Mouse (Mus musculus) ES-Bruce4 (cell line): ENCODE data around the gene Hoxa5.

ENCODE experiments used
- CTCF ChIP-seq: IDR thresholded peaks from one replicate; pipeline ENCODE4 v1.8.1; 2011; ENCODE audit warnings: low read depth, low read length
- EP300 ChIP-seq: IDR thresholded peaks from 2 replicates; pipeline ENCODE4 v1.6.1; 2011; ENCODE audit warnings: low read depth, low read length; ENCODE audit not compliant: insufficient read depth
- POLR2A ChIP-seq: IDR thresholded peaks from one replicate; pipeline ENCODE4 v1.8.1; 2011; ENCODE audit warnings: low read length; ENCODE audit not compliant: insufficient read depth

GRCm38 (mm10) chr6:52243681-52244121, 39.3 kb upstream of the Hoxa5 start:
- TF ChIP-seq CTCF (no peak), EP300 (0 out of 2 replicates have a peak, but pooled peaks have one; percentile 39), POLR2A (no peak)
